Mouse (Mus musculus) brain, embryonic 18.5 days (tissue): Measurements from ENCODE around the gene Epb41l4b.

ENCODE experiments used
- DNase-seq: peaks from one replicate; pipeline ENCODE4 v3.0.0-alpha.2; 2012; ENCODE audit warnings: low read depth, low spot score

Epb41l4b gene

GRCm38 (mm10) chr4:57153068-57153835 lies 10.0 kb upstream of the Epb41l4b start:
- no peak for DNase-seq

- DNase-seq, result no peak
Observed at GRCm38 (mm10) chr4:57148182-57148581, 4.9 kb upstream of the Epb41l4b start.

- no peak for DNase-seq
Observed at GRCm38 (mm10) chr4:57142374-57143025, 737 bp downstream of the Epb41l4b start.

GRCm38 (mm10) chr4:57141908-57142361 lies 1.3 kb downstream of the Epb41l4b start:
- no peak for DNase-seq

- no peak for DNase-seq
Observed at GRCm38 (mm10) chr4:57140992-57141717, 2.1 kb downstream of the Epb41l4b start.

- DNase-seq, result no peak
Observed at GRCm38 (mm10) chr4:57140200-57140799, 2.9 kb downstream of the Epb41l4b start.

- no peak for DNase-seq
Observed at GRCm38 (mm10) chr4:57139433-57139832, 3.8 kb downstream of the Epb41l4b start.

GRCm38 (mm10) chr4:57138093-57138440 lies 5.2 kb downstream of the Epb41l4b start:
- no peak for DNase-seq

GRCm38 (mm10) chr4:57137371-57138092 lies 5.7 kb downstream of the Epb41l4b start:
- DNase-seq, result no peak

- DNase-seq, result no peak
Observed at GRCm38 (mm10) chr4:57135431-57135830, 7.8 kb downstream of the Epb41l4b start.

- no peak for DNase-seq
Observed at GRCm38 (mm10) chr4:57134554-57134953, 8.7 kb downstream of the Epb41l4b start.

GRCm38 (mm10) chr4:57131839-57132238 lies 11.4 kb downstream of the Epb41l4b start:
- DNase-seq, result no peak

GRCm38 (mm10) chr4:57129718-57130515 lies 13.3 kb downstream of the Epb41l4b start:
- DNase-seq, result no peak

- DNase-seq, result no peak
Observed at GRCm38 (mm10) chr4:57123003-57123402, 20.2 kb downstream of the Epb41l4b start.

- DNase-seq, result no peak
Observed at GRCm38 (mm10) chr4:57122166-57122565, 21.1 kb downstream of the Epb41l4b start.

GRCm38 (mm10) chr4:57120563-57120962 lies 22.7 kb downstream of the Epb41l4b start:
- no peak for DNase-seq

GRCm38 (mm10) chr4:57119976-57120375 lies 23.3 kb downstream of the Epb41l4b start:
- DNase-seq, result no peak

- DNase-seq, result no peak
Observed at GRCm38 (mm10) chr4:57118883-57119282, 24.4 kb downstream of the Epb41l4b start.

GRCm38 (mm10) chr4:57116278-57116677 lies 27.0 kb downstream of the Epb41l4b start:
- DNase-seq, result no peak
